Mouse (Mus musculus) macrophage (primary cell): ENCODE measurements around the gene Gxylt2. TPM values are rescaled to one million over a fixed set of nuclear protein-coding genes. Genes with fewer than 3 reads are reported as not detected.

Source experiments
- H3K27ac ChIP-seq: fragments of 350-480 bp; formaldehyde crosslinking; 2 replicates; pipeline ENCODE4 v1.9.0; 2021
- H3K36me3 ChIP-seq: fragments of 350-480 bp; formaldehyde crosslinking; 2 replicates; pipeline ENCODE4 v1.9.0; 2021; ENCODE audit errors: inconsistent target
- H3K4me3 ChIP-seq: fragments of 350-480 bp; formaldehyde crosslinking; 2 replicates; pipeline ENCODE4 v1.9.0; 2021; ENCODE audit errors: inconsistent target
- H3K79me2 ChIP-seq: fragments of 350-480 bp; formaldehyde crosslinking; 2 replicates; pipeline ENCODE4 v1.9.0; 2021; ENCODE audit errors: inconsistent target
- WGBS: methylation state at CpG from one replicate; pipeline ENCODE4 v1.1.7; 2026; ENCODE audit warnings: inconsistent platforms; ENCODE audit not compliant: missing documents; 5-methylcytosine and 5-hydroxymethylcytosine counted together
- polyA plus RNA-seq: library from polyadenylated mRNA; stranded (reverse); fragments of 250-400 nt; gene quantifications from 3 replicates; pipeline ENCODE4 v1.2.4, GENCODE M21; 2018; ENCODE audit warnings: inconsistent platforms

The Gxylt2 gene
- polyA plus RNA-seq, 1 experiment from 2014 or later, result not detected

DNA sequence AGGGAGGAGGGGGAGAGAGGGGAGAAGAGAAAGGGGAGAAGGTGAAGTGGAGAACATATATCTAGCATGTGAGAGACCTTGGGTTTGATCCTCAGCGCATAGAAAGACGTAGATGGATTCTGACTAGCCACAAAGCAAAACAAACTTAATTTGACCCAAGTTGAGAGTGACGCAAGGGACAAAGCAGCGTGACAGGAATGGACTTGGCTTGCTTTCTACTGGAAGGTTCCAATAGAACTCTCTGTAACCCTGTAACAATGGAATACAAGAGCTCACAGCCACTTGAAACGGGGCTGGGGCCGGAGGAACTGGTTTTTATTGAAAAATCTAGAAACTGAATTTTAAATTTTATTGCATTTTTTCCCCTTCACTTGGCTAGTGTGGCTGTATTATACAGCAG is 127.2 kb downstream of the Gxylt2 start:
- no peak overlapping the region for H3K27ac ChIP-seq
- H3K4me3 ChIP-seq, result no peak overlapping the region
- peaks cover 29% of the 10 kb centered on the region for H3K79me2 ChIP-seq
- H3K36me3 ChIP-seq, result peaks cover 10% of the 10 kb centered on the region; the same call in 1 of the 2 replicates
- 90% methylated on average over 6 of the region's 6 CpGs for WGBS

DNA sequence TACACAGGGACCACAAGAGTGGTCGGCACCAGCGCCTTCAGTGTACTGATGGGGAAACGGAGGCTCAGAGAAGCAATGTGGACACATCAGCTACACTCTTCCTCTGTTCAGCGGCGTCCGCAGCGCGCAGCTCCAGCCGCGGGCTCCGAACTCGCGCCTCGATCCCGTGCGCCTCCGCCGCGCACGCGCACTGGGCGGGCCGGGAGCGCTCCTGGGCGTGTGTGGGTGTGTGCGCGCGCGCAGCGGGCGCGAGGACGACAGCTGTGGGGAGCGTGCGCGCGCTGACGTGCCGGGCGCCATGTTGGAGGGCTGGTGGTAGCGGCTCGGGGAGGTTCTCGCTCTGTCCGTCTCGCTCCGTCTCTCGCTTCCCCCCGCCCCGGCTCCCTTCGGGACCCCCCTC is 128.8 kb downstream of the Gxylt2 start, which contains the start of gene Ppp4r2:
Gene Ppp4r2, plus strand, starts transcription at position 268 of the 400 bp plus-strand sequence.
- WGBS, result under 1% methylated on average over 36 of the region's 50 CpGs
- Histone ChIP-seq H3K79me2 (peaks cover 45% of the 10 kb centered on the region), H3K27ac (0 out of 2 replicates have a peak within 1 kb of the TSS, but pooled peaks have one; percentile 13), H3K4me3 (peak within 1 kb of the TSS; percentile 60), H3K36me3 (peaks cover 23% of the 10 kb centered on the region; the same call in 1 of the 2 replicates)

DNA sequence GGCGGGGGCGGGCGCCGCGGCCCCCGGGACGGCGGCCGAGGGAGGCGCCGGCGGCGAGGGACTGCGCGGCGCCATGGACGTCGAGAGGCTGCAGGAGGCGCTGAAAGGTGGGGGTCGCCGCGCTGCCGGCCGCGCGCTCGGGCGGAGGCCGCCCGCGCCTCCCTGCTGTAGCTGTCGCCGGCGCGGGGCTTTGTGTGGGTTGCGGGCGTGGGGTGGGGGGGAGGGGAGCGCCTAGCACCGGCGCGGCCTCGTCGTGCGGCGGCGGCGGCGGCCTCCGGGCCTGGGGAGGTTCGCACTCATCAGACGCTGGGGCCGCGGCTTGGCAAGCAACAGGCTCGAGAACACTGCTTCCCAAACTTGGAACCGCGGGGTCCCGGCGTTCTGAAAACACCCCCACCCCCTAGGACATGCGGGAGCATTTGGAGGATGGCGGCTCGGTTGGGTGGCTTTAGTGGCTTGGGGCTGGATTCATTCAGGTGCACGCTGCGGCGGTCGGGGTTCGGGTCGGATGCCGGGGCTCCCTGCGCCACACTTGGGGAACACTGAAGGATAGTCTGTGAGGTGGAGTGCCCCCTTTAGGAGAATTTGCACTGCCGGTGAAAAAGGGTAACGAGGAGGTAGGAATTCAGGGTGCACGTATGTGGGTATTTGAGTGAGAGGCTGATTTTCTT is 129.4 kb downstream of the Gxylt2 start:
- Histone ChIP-seq H3K27ac (0 out of 2 replicates have a peak overlapping the region, but pooled peaks have one; percentile 13), H3K4me3 (peak overlapping the region; percentile 60), H3K79me2 (peaks cover 51% of the 10 kb centered on the region), H3K36me3 (peaks cover 28% of the 10 kb centered on the region; the same call in 1 of the 2 replicates)
- WGBS, result under 1% methylated on average over 63 of the region's 72 CpGs

DNA sequence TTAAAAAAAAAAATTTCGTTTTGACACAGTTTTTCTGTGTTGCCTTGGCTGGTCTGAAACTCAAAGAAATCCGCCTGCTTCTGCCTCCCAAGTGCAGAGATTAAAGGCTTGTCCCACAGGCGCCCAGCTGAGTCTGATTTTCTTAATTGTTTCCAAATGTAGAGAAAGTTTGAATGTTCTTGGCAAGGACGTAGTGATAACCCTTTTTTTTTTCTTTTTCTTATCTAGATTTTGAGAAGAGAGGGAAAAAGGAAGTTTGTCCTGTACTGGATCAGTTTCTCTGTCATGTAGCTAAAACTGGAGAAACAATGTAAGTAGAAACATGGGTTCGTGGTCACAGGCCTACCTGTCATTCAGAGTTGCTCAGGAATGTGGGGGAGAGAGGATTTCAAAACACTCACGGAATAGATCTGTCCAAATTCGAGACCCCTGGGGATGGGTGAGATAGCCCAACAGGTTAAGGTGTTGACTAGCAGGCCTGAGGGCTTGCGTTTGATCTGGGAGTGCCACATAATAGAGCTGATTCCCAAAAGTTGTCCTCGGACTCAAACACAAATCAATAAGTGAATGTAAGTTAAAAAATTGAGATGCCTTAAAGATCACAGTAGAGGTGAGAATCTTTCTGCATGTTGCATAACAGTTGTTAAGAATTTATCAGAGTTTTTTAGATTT is 130.1 kb downstream of the Gxylt2 start:
- H3K4me3 ChIP-seq, result peak overlapping the region; percentile 60
- 55% methylated on average over 9 of the region's 9 CpGs for WGBS
- peaks cover 28% of the 10 kb centered on the region; the same call in 1 of the 2 replicates for H3K36me3 ChIP-seq
- H3K27ac ChIP-seq, result no peak overlapping the region
- H3K79me2 ChIP-seq, result peaks cover 57% of the 10 kb centered on the region

DNA sequence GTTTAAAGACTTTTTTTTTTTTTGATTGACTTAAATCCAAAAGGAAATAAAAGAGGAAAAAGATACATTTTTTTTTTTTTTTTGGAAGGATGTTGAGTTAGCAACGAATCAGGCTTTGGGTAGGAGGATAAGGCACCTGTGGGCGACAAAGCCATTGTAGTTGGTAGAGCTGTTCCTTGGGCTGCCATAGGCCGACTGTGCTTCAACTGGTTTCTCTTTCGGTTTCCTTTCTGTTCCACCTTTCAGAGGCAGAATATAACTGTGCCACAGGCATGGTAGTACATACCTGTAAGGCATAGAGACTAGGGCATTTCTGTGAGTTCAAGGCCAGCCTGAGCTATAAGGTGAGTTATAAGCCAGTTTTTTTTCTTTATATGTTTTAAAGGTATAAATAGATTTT is 140.5 kb downstream of the Gxylt2 start:
- WGBS, result 82% methylated on average over 4 of the region's 4 CpGs
- Histone ChIP-seq H3K4me3 (no peak overlapping the region), H3K36me3 (peaks cover 37% of the 10 kb centered on the region), H3K79me2 (peaks cover 100% of the 10 kb centered on the region), H3K27ac (no peak overlapping the region)

DNA sequence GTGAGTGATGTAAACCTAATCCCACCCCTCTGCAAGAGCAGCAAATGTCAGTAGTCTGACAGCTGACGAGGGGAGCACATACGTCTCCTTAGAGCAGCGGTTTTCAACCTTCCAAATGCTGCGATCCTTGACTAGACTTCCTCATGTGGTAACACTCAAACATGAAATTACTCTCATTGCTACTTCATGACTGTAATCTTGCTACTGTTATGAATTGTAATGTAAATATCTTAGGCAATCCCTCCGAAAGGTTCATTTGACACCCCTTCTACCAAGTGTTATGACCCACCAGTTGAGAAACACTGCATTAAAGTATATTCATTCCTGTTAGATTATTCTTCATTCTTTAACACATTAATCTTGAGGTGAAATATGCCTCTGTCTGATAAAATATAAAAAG is 142.7 kb downstream of the Gxylt2 start:
- H3K27ac ChIP-seq, result no peak overlapping the region
- no peak overlapping the region for H3K4me3 ChIP-seq
- H3K79me2 ChIP-seq, result peaks cover 100% of the 10 kb centered on the region
- WGBS, result 85% methylated on average over 5 of the region's 5 CpGs
- H3K36me3 ChIP-seq, result peaks cover 15% of the 10 kb centered on the region; the same call in 1 of the 2 replicates

DNA sequence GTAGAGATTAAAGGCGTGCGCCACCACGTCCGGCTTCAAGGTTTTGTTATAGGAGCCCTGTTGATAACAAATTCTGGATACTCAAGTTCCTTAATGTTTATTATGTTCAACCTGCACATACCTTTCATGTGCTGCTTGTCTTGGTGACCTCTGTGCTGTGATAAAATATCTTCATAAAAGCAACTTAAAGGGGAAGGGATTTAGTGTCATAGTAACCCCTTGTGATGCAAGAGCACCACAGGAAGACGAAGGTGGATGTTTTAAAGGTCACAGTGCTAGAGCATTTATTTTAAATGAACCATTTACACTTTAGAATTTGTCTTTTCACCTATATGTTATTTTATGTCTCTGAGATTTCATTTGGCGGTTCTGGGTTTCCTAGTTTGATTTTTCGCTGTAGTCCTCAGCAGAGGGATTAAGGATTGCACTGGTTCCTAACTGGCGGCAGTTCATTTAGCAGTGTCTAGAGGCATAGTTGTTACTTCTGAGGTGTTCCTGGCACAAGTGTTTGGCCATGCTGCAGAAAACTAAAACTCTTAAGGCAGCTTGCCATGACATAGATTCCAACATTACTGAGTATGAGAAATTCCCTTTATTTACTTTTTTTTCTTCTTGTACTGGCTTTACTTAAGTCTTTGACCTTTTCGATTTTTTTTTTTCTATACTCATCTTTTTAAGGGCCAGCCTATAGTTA is 144.3 kb downstream of the Gxylt2 start:
- H3K79me2 ChIP-seq, result peaks cover 100% of the 10 kb centered on the region
- H3K4me3 ChIP-seq, result no peak overlapping the region
- WGBS, result 83% methylated on average over 9 of the region's 9 CpGs
- H3K36me3 ChIP-seq, result 0 out of 2 replicates have a peak, but pooled peaks cover 12% of the 10 kb centered on the region
- H3K27ac ChIP-seq, result no peak overlapping the region

DNA sequence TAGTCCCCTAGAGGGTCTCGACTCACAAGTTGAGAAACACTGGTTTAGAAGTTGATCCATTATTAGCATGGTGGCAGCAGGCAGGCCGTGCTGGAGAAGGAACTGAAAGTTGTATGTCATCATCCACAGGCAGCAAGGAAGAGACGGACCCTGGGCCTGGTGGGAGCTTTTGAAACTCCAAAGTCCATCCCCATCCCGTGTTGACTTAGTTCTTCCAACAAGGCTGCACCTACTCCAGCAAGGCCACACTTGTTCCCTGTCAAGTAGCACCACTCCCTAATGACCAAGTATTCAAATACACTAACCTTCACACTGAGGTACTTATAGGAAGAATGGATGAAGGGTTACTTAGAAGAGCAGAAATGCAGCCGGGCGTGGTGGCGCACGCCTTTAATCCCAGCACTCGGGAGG is 146.1 kb downstream of the Gxylt2 start:
- WGBS, result 54% methylated on average over 9 of the region's 9 CpGs
- H3K79me2 ChIP-seq, result peaks cover 100% of the 10 kb centered on the region
- no peak overlapping the region for H3K4me3 ChIP-seq
- H3K36me3 ChIP-seq, result peaks cover 16% of the 10 kb centered on the region; the same call in 1 of the 2 replicates
- no peak overlapping the region for H3K27ac ChIP-seq

DNA sequence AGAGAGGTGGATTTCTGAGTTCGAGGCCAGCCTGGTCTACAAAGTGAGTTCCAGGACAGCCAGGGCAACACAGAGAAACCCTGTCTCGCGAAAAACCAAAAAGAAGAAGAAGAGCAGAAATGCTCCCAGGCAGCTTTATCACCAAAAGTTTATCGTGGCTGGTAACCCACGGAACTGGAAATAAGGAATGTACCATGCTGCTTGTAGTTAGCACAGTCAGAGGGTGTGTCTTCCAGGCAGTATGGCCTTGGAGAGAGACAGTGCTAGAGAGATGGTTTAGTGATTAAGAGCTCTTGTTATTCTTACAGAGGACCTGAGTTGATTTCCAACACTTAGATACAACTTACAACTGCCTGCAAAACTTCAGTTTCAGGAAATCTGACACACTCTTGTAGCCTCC is 146.5 kb downstream of the Gxylt2 start:
- WGBS, result 65% methylated on average over 5 of the region's 5 CpGs
- no peak overlapping the region for H3K4me3 ChIP-seq
- H3K27ac ChIP-seq, result no peak overlapping the region; the same call in 1 of the 2 replicates
- peaks cover 100% of the 10 kb centered on the region for H3K79me2 ChIP-seq
- peaks cover 19% of the 10 kb centered on the region; the same call in 1 of the 2 replicates for H3K36me3 ChIP-seq

Other genes starting within 250 kb of the Gxylt2 start
- gene Shq1, start 33.6 kb upstream of the Gxylt2 start, polyA plus RNA-seq, result 3.5 to 6.2 TPM (median 3.8 TPM) in 3 replicates
- 40.3 to 54.3 TPM (median 46.9 TPM) in 3 replicates for gene Ppp4r2, start 128.9 kb downstream of the Gxylt2 start, polyA plus RNA-seq